Mouse (Mus musculus) inflammation-experienced regulatory T-cells, adult 6 months (primary cell): ENCODE data around the gene Icam2. TPM values are rescaled to one million over a fixed set of nuclear protein-coding genes. Genes with fewer than 3 reads are reported as not detected.
A peak's percentile ranks its signal among the peaks of the same experiment; 100 is the strongest.
"Not testable (repeated sequence)": the region's sequence is repeated elsewhere in the genome, so short reads cannot be mapped to it uniquely, and the experiment has no call there.

ENCODE experiments used
- ATAC-seq: one replicate; pipeline ENCODE4 v1.8.0; 2017
- polyA plus RNA-seq, 3 experiments: library from polyadenylated mRNA; unstranded; fragments of 100-300 nt; shearing (Covaris generic); gene quantifications; one replicate each; pipeline ENCODE4 v1.2.1; 2017

The Icam2 gene
- 100 to 1,000 TPM in 2 of 3 experiments, 10 to 100 TPM in 1; 91.8 to 131 (median 125) TPM for polyA plus RNA-seq

DNA sequence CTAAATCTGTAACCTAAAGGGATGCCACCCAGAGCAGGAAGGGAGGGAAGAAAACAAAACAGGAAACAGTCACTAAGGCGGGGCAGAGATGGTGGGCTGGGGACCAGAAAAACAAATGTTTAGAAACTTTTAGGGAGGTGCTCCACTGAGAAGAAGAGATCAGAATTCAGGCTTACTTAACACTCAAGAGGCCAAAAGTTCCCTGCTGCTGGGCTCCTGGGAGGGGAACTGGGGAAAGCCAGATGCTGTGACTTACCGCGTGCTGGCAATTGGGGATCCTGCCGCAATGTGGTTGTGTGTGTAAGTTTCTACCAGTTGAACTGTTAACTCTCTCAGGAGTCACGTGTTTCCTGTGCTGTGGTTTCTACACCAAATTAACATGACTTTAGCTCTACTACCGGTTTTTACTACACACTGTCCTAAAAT, at the start of gene Icam2:
TSS of gene Icam2 (minus strand) at position 285 of the 426 bp plus-strand sequence.
- peak; percentile 85 for ATAC-seq

DNA sequence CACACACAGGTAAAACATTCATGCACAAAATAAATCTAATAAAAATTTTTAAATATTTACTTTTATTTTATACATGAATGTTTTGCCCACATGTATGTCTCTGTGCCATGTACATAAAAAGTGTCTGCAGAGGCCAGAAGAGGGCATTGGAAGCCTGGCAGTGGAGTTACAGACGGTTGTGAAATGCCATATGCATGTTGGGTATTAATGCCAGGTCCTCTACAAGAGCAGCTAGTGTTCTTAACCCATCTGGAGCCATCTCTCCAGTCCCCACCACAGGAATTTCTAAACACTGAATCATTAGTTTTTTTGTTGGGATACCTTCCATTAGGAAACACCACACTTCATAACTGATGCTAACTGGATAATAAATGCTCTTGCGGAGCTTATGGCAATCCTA, 49.7 kb upstream of the Icam2 start:
- ATAC-seq, result no peak

DNA sequence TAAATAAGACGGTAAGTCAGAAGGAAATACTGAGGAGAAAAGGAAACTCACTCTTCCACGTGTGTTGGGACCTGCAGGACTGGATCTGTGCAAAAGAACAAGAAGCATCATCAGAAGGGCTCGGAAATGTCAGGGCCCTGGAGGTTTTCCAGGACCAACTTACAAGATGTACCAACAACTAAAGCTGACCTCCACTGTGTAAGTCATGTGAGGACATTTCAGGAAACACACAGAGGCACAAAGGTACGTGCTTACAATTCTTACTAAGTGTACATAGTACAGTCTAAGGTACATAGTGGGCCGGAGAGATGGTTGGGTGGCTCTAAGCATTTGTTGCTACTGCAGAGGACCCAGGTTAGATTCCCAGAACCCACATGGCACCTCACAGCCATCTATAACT, 49.2 kb upstream of the Icam2 start:
- no peak for ATAC-seq

DNA sequence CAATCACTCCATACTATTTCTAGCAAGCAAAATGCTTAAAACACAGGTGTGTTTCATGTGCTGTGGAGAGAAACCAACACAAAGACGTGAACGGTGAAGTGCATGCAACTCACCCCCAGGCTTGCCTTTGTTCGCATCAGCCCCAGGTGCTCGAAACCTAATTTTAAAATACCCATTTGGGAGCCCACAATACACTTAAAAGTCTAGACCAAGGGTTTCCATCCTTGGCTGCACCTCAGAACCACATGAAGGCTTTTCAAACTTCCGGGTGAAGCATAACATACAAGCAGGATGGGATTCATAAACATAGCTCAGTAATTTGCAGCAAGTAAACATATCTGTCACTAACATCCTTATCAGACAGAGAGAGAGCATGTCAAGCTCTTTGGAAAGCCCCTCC, 42.5 kb upstream of the Icam2 start:
- ATAC-seq, result peak; percentile 85

DNA sequence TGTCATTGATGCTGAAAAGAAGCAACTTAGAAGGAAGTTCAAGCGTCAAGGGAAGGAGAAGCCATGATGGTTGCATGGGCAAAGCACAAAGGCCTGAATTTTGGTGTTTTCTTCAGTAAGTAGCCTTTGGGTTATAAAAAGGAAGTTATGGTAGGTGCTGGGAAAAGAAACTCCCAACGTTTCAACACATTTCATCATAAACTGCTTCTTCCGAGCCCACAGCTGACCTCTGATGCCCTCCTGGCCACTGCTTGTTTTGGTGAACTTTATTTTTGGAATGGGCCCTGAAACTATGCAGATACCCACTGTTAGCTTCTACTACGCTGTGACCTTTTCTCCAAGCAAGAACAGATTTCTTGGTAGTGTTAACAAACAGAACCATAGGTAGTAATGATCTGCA, 41.8 kb upstream of the Icam2 start:
- ATAC-seq, result no peak

DNA sequence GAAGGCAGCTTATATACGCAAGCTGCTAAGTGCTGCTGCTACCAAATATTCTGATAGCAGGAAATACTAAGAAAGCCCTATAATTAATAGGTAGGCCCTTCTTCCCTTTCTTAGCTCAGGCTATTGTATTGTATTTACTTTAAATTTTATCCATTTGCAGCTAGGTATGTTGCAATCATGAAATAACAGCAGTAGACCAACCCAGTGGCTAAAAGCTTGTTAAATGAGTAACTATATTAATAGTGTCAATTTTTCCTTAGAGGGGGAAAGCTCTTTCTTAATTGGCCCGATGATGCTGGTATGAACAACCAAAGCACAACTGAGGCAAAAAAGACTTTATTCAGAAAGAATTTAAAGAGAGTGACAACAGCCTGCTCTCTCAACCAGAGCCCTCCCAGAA, 40.7 kb upstream of the Icam2 start:
- no peak for ATAC-seq

DNA sequence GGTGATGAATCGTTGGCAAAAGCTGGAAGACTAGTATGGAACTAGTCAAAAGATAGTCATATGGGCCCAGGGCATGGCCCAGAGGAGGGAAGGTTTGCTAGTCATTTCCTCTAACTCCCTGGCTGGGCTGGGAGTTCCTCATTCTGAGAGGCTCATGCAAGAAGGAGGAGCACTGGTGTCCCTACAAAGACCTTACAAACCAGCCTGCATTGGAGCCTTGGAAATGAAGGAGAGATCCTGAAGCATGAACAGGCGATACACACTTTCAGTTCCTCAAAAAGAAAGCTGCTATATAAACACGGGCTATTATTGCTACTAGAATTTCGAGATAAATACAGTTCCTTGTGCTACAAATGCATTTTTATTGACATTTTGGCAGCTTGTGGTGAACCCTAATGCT, 40.2 kb upstream of the Icam2 start:
- no peak for ATAC-seq

DNA sequence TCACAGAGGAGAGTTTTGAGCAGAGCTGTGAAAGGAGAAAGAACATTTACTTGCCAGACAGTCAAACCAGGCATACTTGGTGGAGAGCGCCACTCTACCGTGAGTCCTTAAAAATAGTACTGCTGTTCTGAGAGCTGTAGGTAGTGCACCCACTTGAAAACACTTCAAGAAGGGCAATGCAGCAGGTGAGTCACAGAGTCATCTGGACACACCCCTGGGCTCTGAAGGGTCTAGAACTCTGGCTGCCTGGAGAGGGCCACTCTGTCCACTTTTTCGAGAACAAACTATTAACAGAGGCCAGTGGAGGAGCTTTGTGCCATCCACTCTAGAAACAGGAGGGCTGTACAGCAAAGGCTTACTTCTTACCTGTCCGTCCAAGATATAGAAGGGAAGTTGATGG, 38.6 kb upstream of the Icam2 start:
- ATAC-seq, result no peak

DNA sequence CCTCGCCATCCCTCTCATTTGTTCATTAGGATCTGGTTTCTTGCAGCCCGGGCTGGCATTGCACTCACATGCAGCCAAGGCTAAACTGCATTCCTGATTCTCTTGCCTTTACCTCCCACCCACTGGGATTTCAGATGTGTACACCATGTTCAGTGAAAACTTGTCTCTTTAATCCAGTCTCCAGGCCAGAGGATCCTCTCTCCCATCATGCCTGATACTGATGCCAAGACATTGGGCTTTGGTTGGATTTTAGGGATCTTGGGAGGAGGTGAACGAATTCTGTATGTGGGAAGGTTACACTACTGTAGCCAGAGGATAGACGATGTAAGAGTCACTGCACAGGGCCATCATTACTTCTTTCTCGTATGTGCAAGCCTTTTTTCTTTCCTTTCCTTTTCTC, 37.3 kb upstream of the Icam2 start:
- ATAC-seq, result no peak

DNA sequence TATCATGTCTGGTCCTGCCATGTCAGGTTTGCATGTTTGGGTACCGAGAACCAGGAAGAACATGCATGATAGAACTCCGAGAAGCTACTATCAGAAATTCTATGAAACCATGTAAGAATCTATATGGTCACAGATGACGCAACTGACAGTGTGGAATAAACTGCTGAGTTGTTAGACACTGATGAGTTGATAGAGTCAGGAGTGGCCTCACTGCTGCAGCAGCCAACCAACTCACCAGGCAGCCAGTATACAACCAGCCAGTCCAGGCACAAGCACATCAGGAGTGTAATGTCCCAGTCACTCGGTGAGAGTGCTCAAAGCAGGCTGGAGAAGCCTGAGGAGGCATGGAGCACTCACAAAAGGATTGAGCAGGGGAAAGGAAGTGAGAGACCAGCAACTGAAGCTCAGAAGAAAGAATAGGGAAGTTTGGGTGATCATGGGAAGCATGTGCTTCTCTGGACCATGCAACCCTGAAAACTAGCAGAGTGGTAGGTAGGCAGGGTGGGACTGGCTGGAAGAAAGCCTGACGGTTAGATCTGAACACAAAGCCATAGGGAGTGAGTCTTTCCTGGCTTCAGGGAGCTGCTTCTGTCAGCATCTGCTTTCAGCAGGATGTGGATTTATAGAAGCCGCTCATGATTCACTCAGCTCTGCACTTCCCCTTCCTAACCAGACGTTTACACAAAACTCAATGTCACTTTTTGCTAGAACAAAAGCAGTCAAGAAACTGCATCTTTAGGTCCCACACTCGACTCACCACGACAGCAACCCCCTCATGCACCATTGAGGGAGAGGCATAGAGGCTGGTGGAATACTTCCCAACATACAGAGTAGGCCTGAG, 31.6 kb upstream of the Icam2 start:
- no peak for ATAC-seq

DNA sequence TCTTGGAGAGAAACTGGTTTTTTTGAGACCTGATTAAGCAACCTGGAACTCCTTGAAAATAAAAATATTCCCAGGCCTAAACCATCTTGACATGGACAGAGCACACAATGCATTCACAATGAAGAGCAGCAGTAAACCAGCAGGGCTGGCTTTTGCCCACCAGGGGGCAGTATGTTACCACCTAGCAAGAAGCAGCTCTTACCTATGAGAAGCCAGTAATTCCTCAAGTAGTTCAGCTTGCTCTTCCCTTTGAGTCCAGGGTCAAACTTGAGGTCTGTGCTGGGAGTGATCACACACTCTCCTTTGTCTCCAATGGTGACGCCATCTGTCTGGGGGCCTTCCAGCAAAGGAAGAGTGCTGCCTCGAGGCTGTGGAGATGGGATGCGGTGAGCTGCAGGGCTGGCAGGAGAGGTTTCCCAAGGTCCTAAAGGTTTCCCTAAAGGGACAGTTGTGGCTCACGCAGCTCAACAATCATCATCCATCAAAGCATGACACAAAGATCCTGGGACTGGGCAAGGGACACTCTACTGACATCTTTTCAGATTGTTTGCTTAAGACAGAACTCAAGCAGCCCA, 30.8 kb upstream of the Icam2 start:
- ATAC-seq, result peak; percentile 73

DNA sequence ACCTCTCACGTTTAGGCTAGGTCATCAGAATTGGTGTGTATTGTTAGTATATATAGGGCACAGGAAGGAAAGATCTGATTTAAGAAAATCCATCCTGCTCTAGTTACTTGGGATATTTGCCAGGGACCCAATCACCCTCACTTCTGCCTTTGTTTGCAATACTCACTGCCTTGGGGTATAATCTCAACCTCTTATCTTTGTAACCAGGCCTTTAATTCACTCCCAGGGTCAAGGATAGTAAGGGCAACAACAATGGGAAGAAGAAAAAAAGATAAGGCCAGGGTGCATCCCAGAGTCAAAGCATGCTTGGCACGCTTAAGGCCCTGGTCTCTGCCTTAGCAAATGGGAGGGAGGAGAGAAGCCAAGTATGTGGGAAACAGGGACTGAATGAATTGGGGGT, 30.0 kb upstream of the Icam2 start:
- ATAC-seq, result no peak

DNA sequence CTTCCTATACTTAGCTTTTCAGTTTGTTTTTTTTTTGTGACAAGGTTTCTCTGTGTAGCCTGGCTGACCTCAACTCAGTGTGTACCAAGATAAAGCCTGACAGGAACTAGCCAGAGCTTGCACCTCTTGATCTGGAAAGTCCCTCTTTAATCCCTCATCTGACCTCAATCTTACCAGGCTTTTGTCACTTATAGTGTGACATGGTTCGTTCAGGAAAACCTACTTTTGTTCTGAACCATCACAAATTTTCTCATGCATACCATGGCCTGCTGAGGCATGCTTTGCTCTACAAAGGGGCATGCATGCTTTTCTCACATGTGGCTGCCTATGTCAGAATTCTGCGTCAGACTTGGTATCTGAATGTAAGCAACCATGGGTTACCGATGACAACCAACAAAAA, 28.5 kb upstream of the Icam2 start:
- peak; percentile 28 for ATAC-seq

DNA sequence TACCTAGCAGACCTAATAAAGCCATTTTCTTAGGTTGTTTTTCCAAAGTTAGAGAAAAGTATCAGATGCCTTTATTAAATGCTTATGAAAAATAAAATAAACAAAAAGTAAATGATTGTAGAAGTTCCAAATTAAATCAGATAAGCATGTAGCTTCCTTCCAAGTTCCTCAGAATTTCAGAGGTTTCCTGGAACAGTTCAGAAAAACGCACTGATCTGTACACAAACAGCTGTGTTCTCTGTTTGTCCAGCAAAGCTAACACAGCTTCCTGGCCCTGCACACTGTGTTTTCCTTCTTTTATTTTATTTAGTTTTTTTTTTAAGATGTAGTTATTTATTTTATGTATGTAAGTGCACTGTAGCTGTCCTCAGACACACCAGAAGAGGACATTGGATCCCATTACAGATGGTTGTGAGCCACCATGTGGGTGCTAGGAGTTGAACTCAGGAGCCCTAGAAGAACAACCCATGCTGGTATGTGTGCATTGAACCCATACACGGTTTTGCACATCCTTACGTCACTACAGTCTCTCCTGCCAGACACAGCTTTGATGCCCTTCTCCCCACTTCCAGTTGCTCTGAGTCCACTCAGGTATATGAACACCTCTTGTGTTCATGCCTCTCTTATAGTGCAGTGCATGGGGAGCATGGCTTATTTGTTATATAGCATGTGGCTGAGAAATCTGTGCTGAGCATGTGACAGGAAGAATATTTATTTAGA, 24.9 kb upstream of the Icam2 start:
- no peak for ATAC-seq

DNA sequence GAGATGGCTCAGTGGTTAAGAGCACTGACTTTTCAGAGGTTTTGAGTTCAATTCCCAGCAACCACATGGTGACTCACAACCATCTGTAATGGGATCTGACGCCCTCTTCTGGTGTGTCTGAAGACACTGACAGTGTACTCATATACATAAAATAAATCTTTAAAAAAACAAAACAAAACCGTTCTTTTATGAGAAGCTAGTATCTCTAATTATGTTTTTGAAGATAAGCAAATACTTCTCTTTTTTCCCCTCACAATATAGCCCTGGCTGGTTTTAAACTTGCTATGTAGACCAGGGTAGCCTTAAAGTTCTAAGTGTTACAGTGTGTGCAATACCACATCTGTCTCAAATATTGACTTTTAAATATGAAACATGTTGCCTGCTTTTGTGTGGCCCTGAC, 23.3 kb upstream of the Icam2 start:
- no peak for ATAC-seq

DNA sequence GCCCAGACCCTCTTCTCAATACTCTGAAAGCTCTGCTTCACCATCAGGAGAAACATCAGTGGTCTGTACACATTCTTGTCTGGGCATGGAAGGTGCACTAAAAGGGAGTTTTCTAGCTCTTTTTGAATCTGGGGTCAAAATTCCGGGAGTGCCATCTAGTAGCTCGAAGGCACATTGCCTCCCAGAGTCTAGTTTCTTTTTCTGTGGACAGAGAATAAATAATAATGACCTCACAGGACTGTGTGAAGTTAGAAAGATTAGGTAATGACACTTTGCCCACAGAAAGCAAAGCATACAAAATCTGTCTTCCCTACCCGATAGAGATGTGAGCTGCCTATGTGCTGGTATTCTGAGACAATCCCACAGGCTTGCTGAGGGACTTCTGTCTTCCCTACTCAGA, 22.6 kb upstream of the Icam2 start:
- no peak for ATAC-seq

DNA sequence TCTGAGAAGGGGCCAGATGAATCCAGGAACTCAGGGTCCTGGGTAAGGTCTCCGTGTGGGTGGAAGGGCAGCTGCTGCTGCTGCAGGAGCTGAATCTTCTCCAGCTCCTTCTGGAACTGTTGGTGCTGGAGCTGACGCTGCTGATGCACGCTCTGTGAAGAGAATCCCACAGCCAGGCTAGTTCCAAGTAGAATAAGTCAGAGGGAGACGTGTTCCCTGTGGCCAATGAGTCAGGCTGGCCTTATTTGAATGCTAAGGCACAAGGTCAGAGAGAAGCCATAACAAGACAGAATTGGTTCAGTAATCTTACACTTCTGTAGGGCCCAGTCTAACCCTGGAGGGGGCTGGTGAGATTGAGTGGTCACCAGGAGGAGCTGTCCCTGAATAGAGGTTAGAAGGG, 22.1 kb upstream of the Icam2 start:
- ATAC-seq, result no peak

DNA sequence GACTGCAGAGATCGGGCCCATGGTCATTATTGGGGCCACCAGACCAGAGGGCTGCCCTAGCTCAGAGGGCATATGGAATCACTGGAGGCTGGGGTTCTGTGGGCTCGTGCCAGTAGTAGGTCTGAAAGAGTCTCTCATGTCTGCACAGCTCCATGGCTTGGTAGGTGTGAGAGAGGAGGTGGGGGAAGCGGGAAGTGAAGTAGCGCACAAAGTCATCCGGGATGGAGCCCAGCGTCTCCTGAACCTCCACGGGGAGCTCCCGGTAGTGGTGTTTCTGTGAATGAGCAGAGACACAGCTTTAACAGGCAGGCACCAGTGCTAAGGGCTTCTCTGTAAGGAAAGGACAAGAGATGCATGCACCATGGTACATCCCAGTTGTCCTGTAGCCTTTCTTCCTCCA, 10.6 kb upstream of the Icam2 start:
- ATAC-seq, result no peak

DNA sequence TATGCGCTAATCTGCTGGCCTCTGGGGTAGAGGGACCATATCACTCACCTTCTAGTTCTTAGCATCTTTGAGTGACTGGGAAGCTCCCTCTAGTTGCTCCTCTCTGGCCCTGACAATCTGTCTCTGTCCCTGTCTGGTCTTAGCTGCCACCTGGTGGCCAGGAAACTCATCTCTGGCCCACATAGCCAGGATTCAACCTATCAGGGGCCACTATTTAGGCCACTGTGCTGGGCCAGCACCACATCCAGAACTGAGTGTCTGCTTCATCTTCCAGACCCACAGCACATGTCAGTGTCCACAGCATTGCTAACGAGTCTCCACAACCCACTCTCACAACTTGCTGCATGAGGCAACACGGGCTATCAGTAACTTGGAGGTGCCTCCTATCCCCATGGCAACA, 9.8 kb upstream of the Icam2 start:
- ATAC-seq, result no peak

DNA sequence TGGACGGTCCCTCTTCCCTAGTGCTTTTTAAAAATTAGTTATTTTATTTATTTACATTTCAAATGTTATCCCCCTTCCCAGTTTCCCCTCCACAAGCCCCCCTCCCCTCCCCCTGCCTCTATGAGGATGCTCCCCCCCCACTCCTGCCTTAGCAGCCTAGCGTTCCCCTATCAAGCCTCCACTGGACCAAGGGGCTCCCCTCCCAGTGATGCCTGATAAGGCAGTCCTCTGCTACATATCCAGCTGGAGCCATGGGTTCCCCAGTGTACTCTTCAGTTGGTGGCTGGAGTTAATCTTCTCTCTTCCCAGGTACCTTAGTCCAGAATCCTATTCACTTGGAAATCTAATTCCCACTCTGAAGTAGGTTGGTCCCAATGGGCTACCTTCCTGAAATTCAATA, 6.2 kb upstream of the Icam2 start:
- ATAC-seq, result not testable (repeated sequence)

DNA sequence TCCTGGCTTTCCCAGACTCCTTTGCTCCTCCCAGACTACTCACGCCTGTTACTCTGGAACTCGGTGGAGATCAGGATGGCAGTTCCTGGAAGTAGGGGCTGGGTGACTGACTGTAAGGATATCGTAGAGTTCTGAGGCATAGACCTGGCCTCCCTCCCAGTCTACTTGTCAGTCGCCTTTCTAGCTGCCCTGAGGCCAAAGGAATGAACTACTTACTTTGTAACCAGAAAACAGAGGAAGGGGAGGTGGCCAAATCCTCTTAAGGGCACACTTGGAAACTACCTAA, 5.4 kb upstream of the Icam2 start:
- no peak for ATAC-seq

DNA sequence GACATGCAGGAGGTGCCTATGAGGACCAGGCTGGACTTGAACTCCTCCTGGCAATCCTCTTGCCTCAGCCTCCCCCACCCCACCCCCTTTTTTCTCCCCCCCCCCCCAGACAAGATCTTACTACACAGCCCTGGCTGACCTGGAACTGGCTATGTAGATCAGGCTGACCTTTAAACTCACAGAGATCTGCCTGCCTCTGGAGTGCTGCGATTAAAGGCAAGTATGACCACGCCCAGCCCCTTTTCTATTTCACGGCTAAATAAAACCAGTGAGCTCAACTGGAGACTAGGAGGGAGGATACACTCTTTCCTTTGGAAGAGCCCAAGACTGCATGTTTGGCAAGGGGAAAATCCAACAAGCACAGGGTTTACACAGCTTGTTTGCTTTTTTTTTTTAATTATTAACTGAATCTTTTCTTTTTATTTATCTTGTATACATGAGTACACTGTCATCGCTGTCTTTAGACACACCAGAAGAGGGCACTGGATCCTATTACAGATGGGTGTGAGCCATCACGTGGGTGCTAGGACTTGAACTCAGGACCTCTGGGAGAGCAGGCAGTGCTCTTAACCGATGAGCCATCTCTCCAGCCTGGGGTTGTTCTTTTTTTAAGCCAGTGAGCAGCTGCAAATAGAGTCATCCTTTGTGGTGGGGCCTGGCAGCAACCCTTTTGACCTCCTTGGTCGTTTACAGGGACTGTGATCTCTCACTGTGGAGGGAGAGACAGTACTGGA, 4.9 kb upstream of the Icam2 start:
- no peak for ATAC-seq

DNA sequence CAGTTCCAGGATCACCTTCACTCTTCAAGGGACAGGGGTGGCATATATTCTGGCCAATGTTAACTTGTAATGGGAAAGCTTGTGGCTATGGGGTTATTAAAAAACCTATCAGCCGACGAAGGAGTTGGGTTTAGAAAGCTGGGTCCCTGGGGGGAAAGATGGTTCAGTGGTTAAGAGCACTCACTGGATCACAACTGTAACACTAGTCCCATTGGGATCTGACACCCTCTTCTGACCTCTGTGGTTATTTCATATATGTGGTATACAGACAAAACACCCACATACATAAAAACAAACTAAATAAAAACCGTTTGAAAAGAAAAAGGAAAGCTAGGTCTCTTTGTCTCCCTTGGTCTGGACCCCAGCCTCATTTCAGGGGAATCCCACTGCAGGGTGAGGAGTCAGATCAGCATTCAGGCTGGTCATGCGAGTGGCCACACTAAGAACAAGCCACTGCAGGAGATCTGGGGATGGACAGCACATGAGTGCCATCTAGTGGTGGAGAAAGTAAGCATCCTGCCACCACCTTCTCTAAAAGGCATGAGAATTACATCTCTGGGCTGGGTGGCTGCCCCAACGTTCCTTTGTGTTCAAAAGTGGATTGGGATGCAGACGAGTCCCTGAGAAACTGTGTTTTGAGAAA, 3.8 kb upstream of the Icam2 start:
- no peak for ATAC-seq
